Mouse (Mus musculus) neural tube, embryonic 15.5 days (tissue): Measurements from ENCODE around the gene Cyth3. TPM values are rescaled to one million over a fixed set of nuclear protein-coding genes. Genes with fewer than 3 reads are reported as not detected.
A peak's percentile ranks its signal among the peaks of the same experiment; 100 is the strongest.

ENCODE experiments used
- ATAC-seq: fragments of 200-750 bp; cut with Nextera tagmentation; 2 replicates; pipeline ENCODE4 v1.8.0; 2017; ENCODE audit warnings: mild to moderate bottlenecking, moderate TSS enrichment, moderate library complexity; ENCODE audit not compliant: low FRiP score
- H3K27ac ChIP-seq: fragments of 300-500 bp; sonication (generic); replicated peaks from 2 replicates; pipeline ENCODE4 v1.5.1; 2015; ENCODE audit warnings: mild to moderate bottlenecking, inconsistent platforms
- H3K27me3 ChIP-seq: fragments of 300-500 bp; sonication (generic); replicated peaks from 2 replicates; pipeline ENCODE4 v1.6.1; 2015; ENCODE audit warnings: inconsistent platforms
- H3K36me3 ChIP-seq: fragments of 300-500 bp; sonication (generic); 2 replicates; pipeline ENCODE4 v1.6.1; 2015; ENCODE audit warnings: inconsistent platforms
- H3K4me1 ChIP-seq: fragments of 300-500 bp; sonication (generic); 2 replicates; pipeline ENCODE4 v1.6.1; 2015; ENCODE audit warnings: inconsistent platforms
- H3K4me2 ChIP-seq: fragments of 300-500 bp; sonication (generic); 2 replicates; pipeline ENCODE4 v1.6.1; 2015; ENCODE audit warnings: inconsistent platforms, mild to moderate bottlenecking, moderate library complexity
- H3K4me3 ChIP-seq: fragments of 300-500 bp; sonication (generic); replicated peaks from 2 replicates; pipeline ENCODE4 v1.5.1; 2015; ENCODE audit warnings: mild to moderate bottlenecking, inconsistent platforms
- H3K9ac ChIP-seq: fragments of 300-500 bp; sonication (generic); replicated peaks from 2 replicates; pipeline ENCODE4 v1.6.1; 2015; ENCODE audit warnings: mild to moderate bottlenecking, inconsistent platforms
- H3K9me3 ChIP-seq: fragments of 300-500 bp; sonication (generic); replicated peaks from 2 replicates; pipeline ENCODE4 v1.6.1; 2016; ENCODE audit warnings: inconsistent platforms
- WGBS: fragments of 180-500 bp; shearing (Covaris S2); methylation state at CpG from one replicate; pipeline ENCODE4 v1.1.7; 2015; ENCODE audit warnings: mixed read lengths; 5-methylcytosine and 5-hydroxymethylcytosine counted together
- polyA plus RNA-seq: library from polyadenylated mRNA; unstranded; fragments of >200 nt; fragmentation: Nextera tagmentation; extraction: Ambion mirVana; gene quantifications from 2 replicates; pipeline ENCODE4 v1.2.1, GENCODE M21; 2015

Cyth3 gene
- polyA plus RNA-seq, 1 experiment from 2014 or later: 42.2 TPM

DNA sequence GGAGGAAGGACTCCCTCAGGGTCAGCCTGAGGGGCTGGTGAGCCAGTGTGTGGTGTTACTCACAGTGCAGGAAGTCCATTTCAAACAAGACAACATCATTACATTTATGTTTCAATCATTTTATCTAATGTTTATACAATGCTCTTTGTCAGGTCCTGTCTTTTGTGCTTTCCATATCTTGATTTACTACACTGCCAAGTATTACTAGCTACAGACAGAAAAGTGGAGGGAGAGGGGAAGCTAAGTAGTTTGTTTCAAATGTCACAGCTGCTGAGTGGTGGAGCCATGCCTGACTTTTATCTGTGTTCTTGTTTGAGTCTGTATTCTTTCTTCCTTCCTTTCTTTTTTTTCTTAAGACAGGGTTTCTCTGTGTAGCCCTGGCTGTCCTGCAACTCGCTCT is 5.7 kb downstream of the Cyth3 start:
- Histone ChIP-seq H3K9me3 (no peaks in the 10 kb centered on the region), H3K36me3 (no peaks in the 10 kb centered on the region), H3K27ac (no peak overlapping the region), H3K4me3 (no peak overlapping the region), H3K27me3 (no peaks in the 10 kb centered on the region), H3K4me2 (no peak overlapping the region), H3K4me1 (peaks cover 28% of the 10 kb centered on the region), H3K9ac (no peak overlapping the region)
- WGBS: 100% methylated on average over 1 of the region's 1 CpGs
- no peak for ATAC-seq

GRCm38 (mm10) chr5:143629686-143630085 is 7.4 kb downstream of the Cyth3 start:
- Histone ChIP-seq H3K4me1 (peaks cover 26% of the 10 kb centered on the region), H3K27me3 (no peaks in the 10 kb centered on the region), H3K4me3 (no peak overlapping the region), H3K27ac (no peak overlapping the region), H3K9me3 (no peaks in the 10 kb centered on the region), H3K36me3 (no peaks in the 10 kb centered on the region), H3K4me2 (no peak overlapping the region), H3K9ac (no peak overlapping the region)
- no peak for ATAC-seq
- WGBS: 87% methylated on average over 8 of the region's 8 CpGs

DNA sequence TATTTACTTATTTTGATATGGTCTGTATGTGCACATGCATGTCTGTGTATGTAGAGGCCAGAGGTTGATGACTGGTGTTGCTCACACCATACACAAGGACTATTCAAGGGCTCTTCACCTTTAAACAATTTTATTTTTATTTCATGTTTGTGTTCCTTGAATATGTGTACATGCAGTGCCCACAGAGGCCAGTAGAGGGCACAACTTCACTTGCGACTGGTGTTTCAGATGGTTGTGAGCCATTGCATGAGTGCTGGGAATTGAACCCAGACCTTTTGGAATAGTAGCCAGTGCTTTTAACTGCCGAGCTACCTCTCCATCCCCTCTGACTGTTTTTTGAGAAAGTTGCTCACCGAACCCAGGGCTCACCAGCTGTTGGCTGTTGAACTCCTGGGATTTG is 8.0 kb downstream of the Cyth3 start:
- 96% methylated on average over 3 of the region's 3 CpGs for WGBS
- ATAC-seq: no peak

GRCm38 (mm10) chr5:143630738-143631137 is 8.5 kb downstream of the Cyth3 start:
- H3K4me1 ChIP-seq: peaks cover 26% of the 10 kb centered on the region
- H3K9ac ChIP-seq: no peak overlapping the region
- no peak overlapping the region for H3K4me2 ChIP-seq
- H3K27ac ChIP-seq: no peak overlapping the region
- H3K4me3 ChIP-seq: no peak overlapping the region
- H3K36me3 ChIP-seq: no peaks in the 10 kb centered on the region
- ATAC-seq: no peak
- no peaks in the 10 kb centered on the region for H3K9me3 ChIP-seq
- H3K27me3 ChIP-seq: no peaks in the 10 kb centered on the region
- WGBS: 92% methylated on average over 8 of the region's 8 CpGs

More for the DNA sequence above, 8.0 kb downstream of the Cyth3 start:
- Histone ChIP-seq H3K27me3 (no peaks in the 10 kb centered on the region), H3K4me2 (no peak overlapping the region), H3K36me3 (no peaks in the 10 kb centered on the region), H3K4me3 (no peak overlapping the region), H3K9me3 (no peaks in the 10 kb centered on the region), H3K9ac (no peak overlapping the region), H3K4me1 (peaks cover 29% of the 10 kb centered on the region), H3K27ac (no peak overlapping the region)

- Histone ChIP-seq H3K27me3 (no peaks in the 10 kb centered on the region), H3K4me2 (no peak overlapping the region), H3K27ac (no peak overlapping the region), H3K9me3 (no peaks in the 10 kb centered on the region), H3K4me1 (peaks cover 23% of the 10 kb centered on the region), H3K4me3 (no peak overlapping the region), H3K36me3 (no peaks in the 10 kb centered on the region), H3K9ac (no peak overlapping the region)
- WGBS: 84% methylated on average over 8 of the region's 8 CpGs
- ATAC-seq: no peak
These were observed 9.3 kb downstream of the Cyth3 start for GRCm38 (mm10) chr5:143631559-143631958.

DNA sequence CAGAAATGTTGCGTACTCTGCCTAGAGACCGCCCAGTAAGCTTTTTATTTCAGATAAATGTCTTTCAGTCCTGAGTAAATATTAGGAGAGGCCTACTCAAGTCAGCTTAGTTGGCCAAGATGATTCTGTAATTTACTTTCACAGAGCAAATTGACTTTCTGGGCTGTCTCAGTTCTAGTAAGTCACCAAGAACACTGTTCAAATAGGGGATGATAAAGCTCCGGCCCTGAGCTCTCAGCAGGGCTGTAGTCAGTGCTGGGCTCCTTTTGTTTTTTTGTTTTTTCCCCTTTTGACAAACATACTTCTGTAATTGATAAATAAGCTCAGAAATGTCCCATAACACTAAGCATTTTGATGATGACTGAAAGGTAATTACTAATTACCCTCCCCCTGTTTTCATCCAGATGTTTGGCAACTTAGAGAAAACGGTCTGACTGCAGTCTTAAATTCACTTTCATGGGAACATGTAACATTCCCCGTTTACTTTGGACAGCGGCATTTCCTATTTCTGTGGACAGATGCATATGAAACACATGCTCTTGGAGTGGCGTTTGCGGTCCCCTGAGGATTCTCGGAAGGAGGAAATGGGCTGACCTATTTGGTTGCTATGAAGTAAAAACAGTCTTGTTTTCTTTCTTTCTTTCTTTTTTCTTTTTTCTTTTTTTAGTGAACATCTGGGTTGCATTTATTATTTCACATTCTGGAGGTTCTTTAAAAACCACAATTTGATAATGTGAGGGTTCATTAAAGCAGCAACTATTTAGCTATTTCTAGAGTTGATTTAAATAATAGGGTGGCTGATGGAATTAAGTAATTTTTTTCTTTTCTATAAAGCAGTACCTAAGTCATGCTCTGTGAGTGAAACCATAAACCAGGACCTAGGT is 10.7 kb downstream of the Cyth3 start:
- Histone ChIP-seq H3K4me1 (peaks cover 25% of the 10 kb centered on the region), H3K4me2 (0 out of 2 replicates have a peak overlapping the region, but pooled peaks have one; percentile 1), H3K27ac (peak overlapping the region; percentile 64), H3K9ac (no peak overlapping the region), H3K36me3 (no peaks in the 10 kb centered on the region), H3K9me3 (no peaks in the 10 kb centered on the region), H3K27me3 (no peaks in the 10 kb centered on the region), H3K4me3 (no peak overlapping the region)
- 58% methylated on average over 9 of the region's 9 CpGs for WGBS
- no peak for ATAC-seq

- H3K4me2 ChIP-seq: 0 out of 2 replicates have a peak overlapping the region, but pooled peaks have one; percentile 1
These were observed 11.3 kb downstream of the Cyth3 start for GRCm38 (mm10) chr5:143633558-143633871.

GRCm38 (mm10) chr5:143633877-143634276 is 11.6 kb downstream of the Cyth3 start:
- WGBS: 75% methylated on average over 4 of the region's 4 CpGs
- Histone ChIP-seq H3K4me3 (no peak overlapping the region), H3K4me1 (peaks cover 30% of the 10 kb centered on the region), H3K27me3 (no peaks in the 10 kb centered on the region), H3K27ac (peak overlapping the region; percentile 64), H3K9me3 (no peaks in the 10 kb centered on the region), H3K9ac (no peak overlapping the region), H3K36me3 (no peaks in the 10 kb centered on the region), H3K4me2 (0 out of 2 replicates have a peak overlapping the region, but pooled peaks have one; percentile 1)
- ATAC-seq: no peak

More at GRCm38 (mm10) chr5:143633558-143633871, 11.3 kb downstream of the Cyth3 start:
- ATAC-seq: no peak
- H3K27me3 ChIP-seq: no peaks in the 10 kb centered on the region
- H3K4me3 ChIP-seq: no peak overlapping the region
- H3K27ac ChIP-seq: peak overlapping the region; percentile 64
- H3K9me3 ChIP-seq: no peaks in the 10 kb centered on the region
- no peaks in the 10 kb centered on the region for H3K36me3 ChIP-seq
- 61% methylated on average over 5 of the region's 5 CpGs for WGBS
- H3K4me1 ChIP-seq: peaks cover 29% of the 10 kb centered on the region
- no peak overlapping the region for H3K9ac ChIP-seq

DNA sequence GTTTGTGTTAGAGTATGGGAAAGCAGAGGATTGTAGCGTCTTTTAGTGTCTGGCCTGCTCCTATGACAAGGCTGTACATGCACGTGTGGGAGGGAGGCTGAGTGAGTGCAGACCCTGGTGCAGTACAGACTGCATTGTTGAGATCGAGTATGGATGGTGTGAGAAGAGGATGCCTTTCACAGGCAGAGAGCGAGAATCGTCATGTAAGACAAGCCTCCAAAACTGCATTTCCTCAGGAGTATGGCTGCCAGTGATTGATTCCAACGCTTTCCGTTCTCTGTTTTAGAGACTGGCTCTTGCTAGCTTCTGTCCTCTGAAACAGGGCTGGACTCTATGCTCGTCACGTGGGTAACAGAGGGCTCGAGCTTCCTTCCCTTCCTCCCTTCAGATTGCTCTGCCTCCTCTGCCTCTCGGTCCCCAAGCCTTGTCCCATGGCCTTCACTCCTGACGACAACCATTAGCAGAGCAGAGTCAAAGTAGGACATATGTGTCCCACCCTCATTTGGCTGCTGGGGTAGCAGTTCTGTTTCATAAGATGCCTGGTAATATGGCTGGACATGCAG is 12.4 kb downstream of the Cyth3 start:
- WGBS: 64% methylated on average over 12 of the region's 12 CpGs
- no peak overlapping the region for H3K9ac ChIP-seq
- peak overlapping the region; percentile 48; the same call in 1 of the 2 replicates for H3K27ac ChIP-seq
- H3K9me3 ChIP-seq: no peaks in the 10 kb centered on the region
- no peak overlapping the region for H3K4me2 ChIP-seq
- no peak overlapping the region for H3K4me3 ChIP-seq
- H3K27me3 ChIP-seq: no peaks in the 10 kb centered on the region
- no peaks in the 10 kb centered on the region for H3K36me3 ChIP-seq
- H3K4me1 ChIP-seq: peaks cover 30% of the 10 kb centered on the region
- no peak for ATAC-seq

- H3K27ac ChIP-seq: no peak overlapping the region
- no peak for ATAC-seq
- H3K4me2 ChIP-seq: no peak overlapping the region
- no peaks in the 10 kb centered on the region for H3K36me3 ChIP-seq
- H3K9me3 ChIP-seq: no peaks in the 10 kb centered on the region
- H3K4me3 ChIP-seq: no peak overlapping the region
- H3K4me1 ChIP-seq: peaks cover 32% of the 10 kb centered on the region
- WGBS: 80% methylated on average over 11 of the region's 11 CpGs
- H3K27me3 ChIP-seq: no peaks in the 10 kb centered on the region
- H3K9ac ChIP-seq: no peak overlapping the region
These were observed 13.1 kb downstream of the Cyth3 start for GRCm38 (mm10) chr5:143635358-143635757.

GRCm38 (mm10) chr5:143636173-143636572 is 13.9 kb downstream of the Cyth3 start:
- ATAC-seq: no peak
- H3K4me1 ChIP-seq: peaks cover 35% of the 10 kb centered on the region
- H3K27me3 ChIP-seq: no peaks in the 10 kb centered on the region
- no peak overlapping the region for H3K4me3 ChIP-seq
- no peak overlapping the region for H3K4me2 ChIP-seq
- H3K27ac ChIP-seq: no peak overlapping the region
- no peaks in the 10 kb centered on the region for H3K36me3 ChIP-seq
- H3K9ac ChIP-seq: no peak overlapping the region
- WGBS: 81% methylated on average over 7 of the region's 7 CpGs
- H3K9me3 ChIP-seq: no peaks in the 10 kb centered on the region

DNA sequence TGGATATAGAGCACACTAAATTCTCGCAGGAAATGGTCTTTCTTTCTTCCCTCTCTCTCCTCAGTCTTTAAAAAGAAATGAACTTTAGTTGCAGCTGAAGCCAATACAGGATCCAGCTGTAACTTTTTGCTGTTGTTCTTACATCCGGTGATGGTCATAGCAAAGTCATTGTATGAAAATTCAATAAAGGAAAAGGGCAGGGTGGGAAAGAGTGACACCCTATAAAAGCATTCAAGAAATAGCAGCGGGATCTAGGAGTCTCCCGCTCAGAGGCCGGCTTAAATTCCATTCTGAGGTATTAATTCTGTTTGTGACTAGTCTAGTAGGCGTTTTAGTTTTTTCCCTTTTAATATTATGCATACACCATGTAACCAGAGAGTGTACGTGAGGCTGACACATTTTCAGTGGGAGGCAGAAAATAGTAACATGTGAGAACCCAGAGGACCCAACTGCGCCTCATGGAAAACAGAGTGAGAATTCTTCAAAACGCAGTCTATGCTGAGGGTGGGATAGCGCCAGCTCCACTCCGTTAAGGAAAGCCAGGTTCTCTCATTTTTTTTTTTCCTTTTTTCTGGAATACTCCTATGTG is 15.7 kb downstream of the Cyth3 start:
- Histone ChIP-seq H3K4me2 (no peak overlapping the region), H3K4me1 (peaks cover 41% of the 10 kb centered on the region), H3K9me3 (no peaks in the 10 kb centered on the region), H3K4me3 (no peak overlapping the region), H3K9ac (no peak overlapping the region), H3K27ac (0 out of 2 replicates have a peak overlapping the region, but pooled peaks have one; percentile 18), H3K27me3 (no peaks in the 10 kb centered on the region), H3K36me3 (no peaks in the 10 kb centered on the region)
- WGBS: 73% methylated on average over 11 of the region's 11 CpGs
- no peak for ATAC-seq
